Mouse (Mus musculus): ENCODE measurements around the gene Sgms1. TPM values are rescaled to one million over a fixed set of nuclear protein-coding genes. Genes with fewer than 3 reads are reported as not detected.
"Not testable (repeated sequence)": the region's sequence is repeated elsewhere in the genome, so short reads cannot be mapped to it uniquely, and the experiment has no call there.

Sgms1 gene
- polyA plus RNA-seq, 1 experiment from 2014 or later, result 36.7 TPM

DNA sequence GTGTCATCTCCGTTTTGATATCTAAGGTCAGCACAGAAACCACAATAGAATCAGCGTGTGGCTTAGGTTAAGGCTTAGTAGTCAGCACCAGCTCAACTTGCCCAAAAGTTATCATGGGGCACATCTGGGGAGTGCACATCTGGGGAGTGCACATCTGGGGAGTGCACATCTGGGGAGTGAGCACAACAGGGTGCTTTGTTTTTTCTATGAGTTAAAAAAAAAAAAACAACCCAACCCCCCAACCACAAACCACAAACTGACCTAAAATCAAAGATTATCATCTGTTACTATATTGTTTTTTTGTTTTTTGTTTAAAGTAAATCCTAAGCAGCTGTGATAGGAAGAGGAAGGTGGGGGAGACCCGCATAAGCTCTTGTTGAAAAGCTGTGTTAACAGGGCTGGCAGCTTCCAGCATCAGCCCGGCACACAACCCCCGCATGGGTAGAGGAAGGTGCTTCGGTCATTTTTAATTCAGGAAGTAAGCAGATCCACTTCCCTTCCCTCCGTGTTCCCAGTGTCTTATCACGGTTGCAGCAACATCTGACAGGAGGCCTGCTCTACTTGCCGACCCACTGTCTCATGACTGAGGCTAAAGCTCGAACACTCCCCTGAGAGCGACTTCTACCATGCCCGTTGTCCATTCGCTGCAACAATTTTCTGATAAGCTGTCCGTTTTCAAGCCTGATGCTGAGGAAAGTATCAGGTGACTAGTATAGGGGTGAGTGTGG, 251.0 kb downstream of the Sgms1 start:
- no peak for ATAC-seq (replicated peaks; ENCODE audit: insufficient number of reproducible peaks, insufficient read depth, low FRiP score, low read depth)

DNA sequence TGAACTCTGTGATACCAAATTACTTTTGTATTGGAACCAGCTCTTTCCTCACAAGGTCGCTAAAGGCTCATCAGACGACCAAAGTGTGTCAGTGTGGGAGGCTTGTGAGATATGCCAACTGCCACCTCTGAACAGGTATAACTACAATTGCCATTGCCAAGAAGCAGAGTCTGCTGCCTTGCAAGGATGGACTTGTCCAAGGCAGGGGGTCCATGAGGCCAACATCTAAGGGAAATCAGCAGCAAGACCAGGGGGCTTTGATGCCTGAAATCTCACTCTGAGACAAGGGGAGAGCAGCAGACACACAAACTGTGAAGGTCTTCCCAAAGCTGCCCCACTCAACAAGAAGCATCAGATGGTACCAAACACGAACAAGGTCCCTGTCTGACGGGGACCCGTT, 251.6 kb downstream of the Sgms1 start:
- peaks cover 37% of the 10 kb centered on the region for H3K4me1 ChIP-seq (replicated peaks)
- H3K4me3 ChIP-seq, result no peak overlapping the region
- 76% methylated on average over 5 of the region's 5 CpGs for WGBS
- no peaks in the 10 kb centered on the region for H3K9me3 ChIP-seq (replicated peaks)
- peak overlapping the region; percentile 38 for H3K27ac ChIP-seq
- no peak for ATAC-seq (replicated peaks; ENCODE audit: insufficient number of reproducible peaks, insufficient read depth, low FRiP score, low read depth)
- H3K27me3 ChIP-seq, result no peaks in the 10 kb centered on the region
- H3K9ac ChIP-seq, result no peak overlapping the region
- H3K36me3 ChIP-seq, result no peaks in the 10 kb centered on the region
- H3K4me2 ChIP-seq, result no peak overlapping the region

More for the DNA sequence above, 251.0 kb downstream of the Sgms1 start:
- Histone ChIP-seq H3K9ac (no peak overlapping the region), H3K27ac (peak overlapping the region; percentile 38), H3K9me3 (replicated peaks) (no peaks in the 10 kb centered on the region), H3K27me3 (no peaks in the 10 kb centered on the region), H3K4me1 (replicated peaks) (peaks cover 37% of the 10 kb centered on the region), H3K4me2 (no peak overlapping the region; the same call in 1 of the 2 replicates), H3K4me3 (no peak overlapping the region), H3K36me3 (no peaks in the 10 kb centered on the region)
- WGBS, result 29% methylated on average over 14 of the region's 14 CpGs

DNA sequence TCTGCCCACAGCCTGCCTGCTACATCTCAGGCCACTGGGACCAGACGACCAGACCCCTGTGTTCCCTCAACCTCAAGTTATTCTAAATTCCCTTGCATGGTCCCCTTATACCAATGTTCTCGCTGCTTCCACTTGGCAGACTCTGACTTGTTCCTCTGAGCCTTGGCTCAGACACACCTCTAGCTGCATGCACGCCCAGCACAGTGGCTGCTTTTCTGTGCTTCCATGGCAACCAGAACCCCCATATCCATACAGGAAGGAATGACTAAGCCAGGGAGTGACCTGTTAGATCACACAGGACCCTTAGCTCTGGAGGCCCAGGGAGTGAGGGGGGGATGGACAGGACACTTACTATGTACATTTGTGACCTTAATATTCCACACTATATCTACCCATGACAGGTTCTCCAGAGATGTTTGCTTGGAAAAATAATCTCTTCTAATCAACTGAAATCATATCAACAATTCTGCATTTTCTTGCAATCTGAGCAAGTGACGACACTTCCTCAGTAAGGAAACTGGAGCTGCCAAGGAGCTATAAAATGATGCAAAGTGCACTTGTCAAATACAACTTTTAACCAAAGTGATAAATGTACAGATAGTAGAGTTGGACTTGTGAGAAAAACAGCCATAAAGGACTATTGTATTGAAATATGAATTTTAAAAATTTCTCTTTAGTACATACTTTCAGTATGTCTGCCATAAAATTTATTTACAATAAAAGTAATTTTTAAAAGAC, 252.5 kb downstream of the Sgms1 start:
- Histone ChIP-seq H3K9ac (no peak overlapping the region), H3K4me2 (no peak overlapping the region), H3K27ac (peak overlapping the region; percentile 37), H3K4me3 (no peak overlapping the region), H3K27me3 (no peaks in the 10 kb centered on the region), H3K4me1 (replicated peaks) (peaks cover 37% of the 10 kb centered on the region), H3K9me3 (replicated peaks) (no peaks in the 10 kb centered on the region), H3K36me3 (no peaks in the 10 kb centered on the region)
- peak; percentile 85 for ATAC-seq (replicated peaks; ENCODE audit: insufficient number of reproducible peaks, insufficient read depth, low FRiP score, low read depth)
- WGBS, result 26% methylated on average over 4 of the region's 4 CpGs

DNA sequence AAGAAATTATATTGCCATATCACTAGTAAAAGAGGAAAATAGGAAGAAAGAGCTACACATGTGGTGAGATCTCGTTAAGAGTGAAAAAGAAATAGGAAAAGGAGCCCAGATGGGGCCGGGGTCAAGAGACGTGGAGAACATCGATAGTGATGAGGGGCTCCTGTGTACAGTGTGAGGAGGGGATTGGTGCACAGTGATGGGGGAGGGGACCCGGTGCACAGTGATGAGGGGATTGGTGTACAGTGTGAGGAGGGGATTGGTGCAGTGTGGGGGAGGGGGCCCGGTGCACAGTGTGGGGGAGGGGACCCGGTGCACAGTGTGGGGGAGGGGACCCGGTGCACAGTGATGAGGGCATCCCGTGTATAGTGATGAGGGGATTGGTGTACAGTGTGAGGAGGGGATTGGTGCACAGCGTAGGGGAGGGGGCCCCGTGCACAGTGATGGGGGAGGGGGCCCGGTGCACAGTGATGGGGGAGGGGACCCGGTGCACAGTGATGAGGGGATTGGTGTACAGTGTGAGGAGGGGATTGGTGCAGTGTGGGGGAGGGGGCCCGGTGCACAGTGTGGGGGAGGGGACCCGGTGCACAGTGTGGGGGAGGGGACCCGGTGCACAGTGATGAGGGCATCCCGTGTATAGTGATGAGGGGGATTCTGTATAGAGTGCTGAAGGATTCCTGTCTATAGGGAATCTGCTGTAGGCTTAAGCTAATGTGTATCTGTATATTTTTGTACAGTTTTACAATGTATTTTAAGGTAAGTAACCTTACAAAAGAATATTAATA, 257.6 kb downstream of the Sgms1 start:
- not testable (repeated sequence) for H3K27me3 ChIP-seq; H3K9ac ChIP-seq; H3K4me3 ChIP-seq; H3K4me1 ChIP-seq (replicated peaks); H3K36me3 ChIP-seq; H3K9me3 ChIP-seq (replicated peaks); H3K27ac ChIP-seq; H3K4me2 ChIP-seq; ATAC-seq (replicated peaks; ENCODE audit: insufficient number of reproducible peaks, insufficient read depth, low FRiP score, low read depth)
- WGBS, result 88% methylated on average over 13 of the region's 17 CpGs

DNA sequence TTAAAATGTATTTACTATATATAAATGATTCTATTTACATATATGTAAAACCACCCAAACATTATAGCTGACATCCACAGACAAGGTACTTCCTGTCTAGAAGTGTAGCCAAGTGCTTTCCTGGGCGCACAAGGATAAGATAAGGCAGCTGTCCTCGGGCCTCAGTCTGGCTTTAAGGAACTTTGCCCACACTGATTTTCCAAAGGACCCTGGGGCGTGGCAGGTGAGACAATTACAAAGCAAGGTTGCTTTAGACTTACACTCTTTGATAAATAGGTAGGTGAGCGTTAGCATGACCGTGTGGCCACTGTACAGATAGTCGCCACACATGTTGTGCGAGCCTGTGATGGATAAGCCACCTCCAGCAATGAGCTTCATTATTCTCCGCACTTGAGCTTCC, 260.2 kb downstream of the Sgms1 start:
- WGBS, result 75% methylated on average over 8 of the region's 8 CpGs
- Histone ChIP-seq H3K27ac (no peak overlapping the region), H3K36me3 (0 out of 2 replicates have a peak, but pooled peaks cover 3% of the 10 kb centered on the region), H3K27me3 (no peaks in the 10 kb centered on the region), H3K9ac (no peak overlapping the region), H3K9me3 (replicated peaks) (no peaks in the 10 kb centered on the region), H3K4me3 (no peak overlapping the region), H3K4me2 (no peak overlapping the region), H3K4me1 (replicated peaks) (no peaks in the 10 kb centered on the region)
- no peak for ATAC-seq (replicated peaks; ENCODE audit: insufficient number of reproducible peaks, insufficient read depth, low FRiP score, low read depth)

DNA sequence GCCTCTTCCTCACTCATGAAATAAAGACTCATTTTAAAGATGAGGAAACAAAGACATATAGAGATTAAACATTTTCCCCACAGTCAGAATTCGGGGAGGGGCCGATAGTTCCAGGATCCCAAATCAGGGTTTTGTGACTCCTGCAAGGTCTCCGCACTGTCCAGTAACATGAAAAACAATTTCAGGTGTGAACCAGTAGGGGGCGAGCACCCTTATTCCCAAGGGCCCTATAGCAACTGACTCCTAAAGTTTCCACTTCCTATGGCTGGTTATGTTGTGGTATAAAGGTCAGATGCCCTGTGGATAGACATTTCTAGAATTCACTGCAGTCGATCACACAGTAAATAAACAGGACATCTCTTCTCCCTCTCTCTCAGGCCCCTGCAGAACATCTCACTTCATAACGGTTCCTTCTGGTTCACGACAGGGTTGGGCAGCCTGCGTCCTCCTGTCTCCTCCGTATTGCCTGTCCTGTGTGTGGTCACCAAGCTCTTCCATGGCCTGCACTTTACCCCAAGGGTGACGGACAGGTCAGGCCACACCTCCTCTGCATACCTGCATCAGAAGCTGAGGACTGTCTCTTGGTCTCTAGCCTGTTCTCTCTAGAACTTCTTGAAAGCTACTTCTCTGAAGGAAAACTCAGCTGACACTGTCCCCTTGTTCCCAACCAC, 262.2 kb downstream of the Sgms1 start:
- H3K4me1 ChIP-seq (replicated peaks), result no peaks in the 10 kb centered on the region
- no peaks in the 10 kb centered on the region for H3K9me3 ChIP-seq (replicated peaks)
- no peaks in the 10 kb centered on the region for H3K27me3 ChIP-seq
- no peak overlapping the region for H3K4me2 ChIP-seq
- no peak for ATAC-seq (replicated peaks; ENCODE audit: insufficient number of reproducible peaks, insufficient read depth, low FRiP score, low read depth)
- WGBS, result 72% methylated on average over 10 of the region's 10 CpGs
- H3K4me3 ChIP-seq, result no peak overlapping the region
- H3K36me3 ChIP-seq, result peaks cover 7% of the 10 kb centered on the region; the same call in 1 of the 2 replicates
- H3K9ac ChIP-seq, result no peak overlapping the region
- H3K27ac ChIP-seq, result no peak overlapping the region

DNA sequence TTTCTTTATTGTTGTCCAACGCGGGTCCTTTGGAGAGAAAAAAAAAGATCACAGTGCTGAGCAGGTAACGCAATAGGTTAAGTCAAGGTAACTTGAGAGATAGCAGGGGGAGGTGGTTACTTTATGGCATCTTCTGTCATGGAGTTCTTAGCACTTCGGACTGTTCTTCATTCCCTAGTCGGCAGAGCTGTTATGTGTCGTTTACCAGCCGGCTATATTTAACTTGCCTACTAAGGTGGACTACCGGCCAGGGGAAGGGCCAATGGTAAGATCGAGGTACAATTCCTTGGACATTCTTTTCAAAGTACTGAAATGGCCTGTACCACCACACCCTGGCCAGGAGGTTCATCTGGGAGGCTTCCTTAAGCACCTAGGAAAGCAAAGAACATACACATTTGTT, 265.4 kb downstream of the Sgms1 start:
- Histone ChIP-seq H3K27ac (no peak overlapping the region), H3K4me2 (no peak overlapping the region), H3K4me1 (replicated peaks) (no peaks in the 10 kb centered on the region), H3K36me3 (peaks cover 14% of the 10 kb centered on the region; the same call in 1 of the 2 replicates), H3K4me3 (no peak overlapping the region), H3K9me3 (replicated peaks) (no peaks in the 10 kb centered on the region), H3K9ac (no peak overlapping the region), H3K27me3 (no peaks in the 10 kb centered on the region)
- ATAC-seq (replicated peaks; ENCODE audit: insufficient number of reproducible peaks, insufficient read depth, low FRiP score, low read depth), result no peak
- WGBS, result 76% methylated on average over 9 of the region's 9 CpGs

DNA sequence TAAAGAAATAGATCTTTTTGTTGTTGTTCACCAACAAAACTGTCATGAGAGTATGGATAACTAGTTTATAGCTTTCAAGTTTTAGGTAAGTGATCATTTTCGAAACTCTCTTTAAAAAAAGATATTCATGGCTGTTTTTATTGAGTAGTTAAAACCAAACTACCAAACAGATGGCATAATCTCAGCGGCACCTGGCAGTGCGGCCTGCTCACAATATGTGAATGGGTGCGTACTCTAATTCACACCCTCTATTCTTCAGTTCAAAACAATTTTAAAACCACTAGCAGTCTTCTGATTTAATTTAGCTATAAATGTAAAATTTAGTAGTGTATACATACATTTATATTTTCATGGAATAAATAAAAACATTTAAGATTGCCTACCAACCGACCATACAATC, 266.3 kb downstream of the Sgms1 start:
- Histone ChIP-seq H3K36me3 (peaks cover 14% of the 10 kb centered on the region; the same call in 1 of the 2 replicates), H3K9ac (no peak overlapping the region), H3K4me1 (replicated peaks) (no peaks in the 10 kb centered on the region), H3K27ac (no peak overlapping the region), H3K4me2 (no peak overlapping the region), H3K27me3 (no peaks in the 10 kb centered on the region), H3K4me3 (no peak overlapping the region), H3K9me3 (replicated peaks) (no peaks in the 10 kb centered on the region)
- 94% methylated on average over 5 of the region's 5 CpGs for WGBS
- no peak for ATAC-seq (replicated peaks; ENCODE audit: insufficient number of reproducible peaks, insufficient read depth, low FRiP score, low read depth)

DNA sequence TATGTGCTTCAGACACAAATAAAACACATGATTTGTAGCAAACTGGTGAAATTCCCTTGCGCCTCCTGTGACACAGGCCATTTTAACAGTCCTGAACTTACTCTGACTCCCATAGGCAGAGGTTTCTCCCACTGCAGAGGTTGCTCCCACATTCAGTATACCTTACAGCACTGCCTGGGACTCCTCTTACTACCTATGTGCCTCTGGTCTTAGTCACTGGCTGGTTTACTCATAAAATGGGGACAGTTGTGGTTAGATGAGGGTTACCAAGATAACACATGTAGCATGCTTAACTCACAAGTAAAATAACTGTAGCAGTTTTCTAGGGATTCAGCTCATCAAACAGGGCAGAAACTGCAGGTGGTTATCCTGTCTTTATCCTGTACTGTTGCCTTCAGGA, 268.7 kb downstream of the Sgms1 start:
- Histone ChIP-seq H3K4me2 (no peak overlapping the region), H3K4me3 (no peak overlapping the region), H3K9me3 (replicated peaks) (no peaks in the 10 kb centered on the region), H3K27ac (no peak overlapping the region), H3K27me3 (no peaks in the 10 kb centered on the region), H3K36me3 (peaks cover 14% of the 10 kb centered on the region; the same call in 1 of the 2 replicates), H3K9ac (no peak overlapping the region), H3K4me1 (replicated peaks) (no peaks in the 10 kb centered on the region)
- 96% methylated on average over 1 of the region's 1 CpGs for WGBS
- ATAC-seq (replicated peaks; ENCODE audit: insufficient number of reproducible peaks, insufficient read depth, low FRiP score, low read depth), result no peak

DNA sequence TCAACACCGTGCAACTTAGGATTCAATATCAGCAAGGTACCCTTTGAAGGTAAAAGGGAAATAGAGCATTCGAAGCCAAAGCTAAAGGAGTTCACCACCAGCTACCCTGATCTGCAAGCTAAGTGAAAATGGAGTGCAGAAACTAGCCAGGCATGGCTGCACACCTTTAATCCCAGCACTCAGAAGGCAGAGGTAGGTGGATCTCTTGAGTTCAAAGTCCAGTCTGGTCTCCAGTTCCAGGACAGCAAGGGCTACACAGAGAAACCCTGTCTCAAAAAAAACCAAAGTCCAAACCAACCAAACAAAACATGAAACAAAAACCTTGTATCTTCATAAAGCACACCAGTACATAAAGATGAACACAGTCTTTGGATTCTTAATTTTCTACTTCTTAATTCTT, 269.8 kb downstream of the Sgms1 start:
- no peak for ATAC-seq (replicated peaks; ENCODE audit: insufficient number of reproducible peaks, insufficient read depth, low FRiP score, low read depth)
- H3K4me3 ChIP-seq, result no peak overlapping the region

DNA sequence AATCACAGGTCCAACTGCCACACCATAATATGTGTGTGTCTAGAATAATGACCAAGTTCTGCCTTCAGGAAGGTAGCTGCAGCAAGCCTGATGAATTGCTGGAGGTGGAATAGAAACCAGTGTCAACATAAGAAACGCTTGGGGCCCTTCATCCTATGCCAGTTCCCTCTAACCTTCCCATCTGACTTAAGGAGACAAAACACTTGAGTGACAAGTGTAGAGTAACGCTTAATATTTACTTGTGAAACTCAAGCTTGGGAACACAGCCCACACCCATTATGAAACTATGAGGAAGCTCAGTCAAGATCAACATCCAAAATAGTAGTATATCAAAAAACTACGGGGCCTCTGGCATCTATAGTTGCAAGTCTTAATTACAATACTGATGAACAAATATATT, 271.0 kb downstream of the Sgms1 start:
- H3K4me3 ChIP-seq, result no peak overlapping the region
- no peaks in the 10 kb centered on the region for H3K4me1 ChIP-seq (replicated peaks)
- H3K27me3 ChIP-seq, result no peaks in the 10 kb centered on the region
- no peaks in the 10 kb centered on the region for H3K9me3 ChIP-seq (replicated peaks)
- H3K9ac ChIP-seq, result no peak overlapping the region
- no peak overlapping the region for H3K4me2 ChIP-seq
- peaks cover 8% of the 10 kb centered on the region; the same call in 1 of the 2 replicates for H3K36me3 ChIP-seq
- no peak for ATAC-seq (replicated peaks; ENCODE audit: insufficient number of reproducible peaks, insufficient read depth, low FRiP score, low read depth)
- WGBS, result 85% methylated on average over 3 of the region's 3 CpGs
- no peak overlapping the region for H3K27ac ChIP-seq

More for the DNA sequence above, 269.8 kb downstream of the Sgms1 start:
- no peaks in the 10 kb centered on the region for H3K27me3 ChIP-seq
- H3K9ac ChIP-seq, result no peak overlapping the region
- H3K36me3 ChIP-seq, result peaks cover 11% of the 10 kb centered on the region; the same call in 1 of the 2 replicates
- WGBS, result 88% methylated on average over 2 of the region's 2 CpGs
- H3K9me3 ChIP-seq (replicated peaks), result no peaks in the 10 kb centered on the region
- no peaks in the 10 kb centered on the region for H3K4me1 ChIP-seq (replicated peaks)
- H3K27ac ChIP-seq, result no peak overlapping the region
- no peak overlapping the region for H3K4me2 ChIP-seq
